Mouse (Mus musculus): ENCODE data around the gene Serinc5.

GRCm38 (mm10) chr13:92576688-92577087, 34.2 kb upstream of the Serinc5 start:
- TF ChIP-seq CTCF (IDR thresholded peaks at IDR 0.05) = no peak
- TF ChIP-seq EP300 (IDR thresholded peaks at IDR 0.05; ENCODE audit: insufficient read depth, low read depth, low read length) = no peak
- no peak for TF ChIP-seq POLR2A (IDR thresholded peaks at IDR 0.05; ENCODE audit: insufficient read depth, low read depth, low read length)

All from heart, adult 2 months (tissue).